Mouse (Mus musculus) cortical plate, adult 2 months (tissue): ENCODE results near the gene Naa40.

Experiments used
- CTCF ChIP-seq: fragments of 200-500 bp; IDR thresholded peaks from 2 replicates; pipeline ENCODE4 v1.5.1; 2011; ENCODE audit warnings: mild to moderate bottlenecking, control low read depth, low read length; ENCODE audit not compliant: insufficient read depth; ENCODE audit errors: extremely low read depth
- POLR2A ChIP-seq: fragments of 200-500 bp; IDR thresholded peaks from 2 replicates; pipeline ENCODE4 v1.6.1; 2011; ENCODE audit warnings: mild to moderate bottlenecking, low read length, control low read depth; ENCODE audit not compliant: insufficient read depth; ENCODE audit errors: extremely low read depth

- no peak for TF ChIP-seq POLR2A
- TF ChIP-seq CTCF: no peak
These were observed 23.9 kb upstream of the Naa40 start for GRCm38 (mm10) chr19:7264766-7265331.
